Mouse (Mus musculus) heart, adult 2 months (tissue): Measurements from ENCODE around the gene Slc4a4.

ENCODE experiments used
- CTCF ChIP-seq: fragments of 200-600 bp; IDR thresholded peaks from 2 replicates; pipeline ENCODE4 v1.8.1; 2022; ENCODE audit warnings: antibody characterized with exemption, mild to moderate bottlenecking, moderate library complexity
- EP300 ChIP-seq: fragments of 200-500 bp; IDR thresholded peaks from 2 replicates; pipeline ENCODE4 v1.6.1; 2011; ENCODE audit warnings: low read depth, low read length, control low read depth; ENCODE audit not compliant: insufficient read depth
- POLR2A ChIP-seq: fragments of 200-500 bp; IDR thresholded peaks from 2 replicates; pipeline ENCODE4 v1.6.1; 2011; ENCODE audit warnings: mild to moderate bottlenecking, low read depth, low read length, control low read depth; ENCODE audit not compliant: insufficient read depth

DNA sequence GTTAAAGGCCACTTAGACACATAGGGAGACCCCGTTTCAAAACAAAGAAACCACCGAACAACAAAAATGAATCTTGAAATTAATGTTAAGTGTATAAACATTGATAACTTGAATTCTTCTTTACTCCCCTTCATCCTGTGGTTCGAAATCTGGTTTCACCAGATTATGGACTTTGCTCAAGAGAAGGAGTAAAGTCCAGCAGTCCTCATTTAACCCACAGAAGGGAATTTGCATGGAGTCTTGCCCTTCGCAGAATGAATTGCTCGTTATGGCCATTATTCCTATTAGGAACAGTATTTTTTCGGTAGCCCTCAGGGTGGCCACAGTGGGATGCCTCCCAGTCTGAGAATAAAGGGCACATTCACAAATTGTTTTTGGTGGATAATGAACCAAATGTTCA lies 131.9 kb downstream of the Slc4a4 start:
- TF ChIP-seq CTCF (no peak), POLR2A (no peak), EP300 (no peak)
